Mouse (Mus musculus) ES-Bruce4 (cell line): ENCODE data around the gene Notum.

Experiments used
- CTCF ChIP-seq: IDR thresholded peaks from one replicate; pipeline ENCODE4 v1.8.1; 2011; ENCODE audit warnings: low read depth, low read length
- EP300 ChIP-seq: IDR thresholded peaks from 2 replicates; pipeline ENCODE4 v1.6.1; 2011; ENCODE audit warnings: low read depth, low read length; ENCODE audit not compliant: insufficient read depth
- POLR2A ChIP-seq: IDR thresholded peaks from one replicate; pipeline ENCODE4 v1.8.1; 2011; ENCODE audit warnings: low read length; ENCODE audit not compliant: insufficient read depth

DNA sequence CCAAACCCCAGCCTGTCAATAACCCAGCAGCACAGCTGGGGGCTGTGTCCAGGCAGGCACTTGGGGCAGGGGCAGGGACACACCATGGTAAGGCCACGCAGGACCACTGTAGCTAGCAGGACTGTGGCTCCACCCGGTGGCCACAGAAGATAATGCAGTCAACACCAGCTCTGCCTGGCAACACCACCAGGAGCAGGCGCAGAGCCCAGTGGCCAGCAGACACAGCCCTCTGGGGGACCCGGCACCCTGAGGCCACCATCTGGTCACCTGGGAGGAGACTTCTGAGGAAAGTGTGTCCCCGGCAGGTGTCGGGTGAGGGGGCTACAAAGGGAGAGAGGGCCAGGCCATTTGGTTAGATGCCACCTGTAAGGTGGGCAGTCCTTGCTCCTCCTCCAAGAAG is 48.2 kb downstream of the Notum start:
- peak; percentile 92 for TF ChIP-seq CTCF
- no peak for TF ChIP-seq POLR2A
- no peak for TF ChIP-seq EP300
